Mouse (Mus musculus): ENCODE data around the gene Cish. TPM values are rescaled to one million over a fixed set of nuclear protein-coding genes. Genes with fewer than 3 reads are reported as not detected.

The Cish gene
- polyA plus RNA-seq, 1 experiment, result 2.3 TPM

DNA sequence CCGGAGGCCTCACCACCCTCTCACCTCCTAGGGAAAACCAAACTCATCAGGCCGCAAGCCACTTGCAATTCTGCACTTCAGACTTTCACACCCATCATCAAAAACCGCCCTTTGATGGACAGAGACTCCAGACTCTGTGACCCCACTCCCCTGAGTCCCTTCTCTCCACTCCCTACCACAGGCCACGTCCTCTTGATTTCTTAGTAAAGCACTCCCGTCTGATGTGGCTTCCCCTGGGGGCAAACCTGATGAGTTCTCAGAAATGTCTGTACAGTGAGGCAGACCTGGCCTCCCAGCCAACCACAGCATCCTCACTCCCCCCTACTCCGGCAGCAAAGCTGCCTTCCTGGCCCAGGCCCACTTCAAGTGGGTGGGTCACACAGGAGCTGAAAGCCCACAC, 38.5 kb downstream of the Cish start:
- no peak overlapping the region for H3ac ChIP-seq (ENCODE audit: control insufficient read depth, insufficient read length, low read depth)
- H3K79me2 ChIP-seq (ENCODE audit: control insufficient read depth, insufficient read depth), result no peaks in the 10 kb centered on the region
- H3K79me3 ChIP-seq (ENCODE audit: low read depth), result no peaks in the 10 kb centered on the region
- TF ChIP-seq MYOG (IDR thresholded peaks at IDR 0.05; ENCODE audit: control insufficient read depth, extremely low read depth, insufficient read length) (no peak), FOSL1 (IDR thresholded peaks at IDR 0.05; ENCODE audit: insufficient read depth, low read length, poor library complexity, severe bottlenecking) (no peak), MYOD1 (IDR thresholded peaks at IDR 0.05; ENCODE audit: control insufficient read depth, insufficient read length, low read depth) (no peak), MAX (IDR thresholded peaks at IDR 0.05) (no peak), CEBPB (IDR thresholded peaks at IDR 0.05; ENCODE audit: low read depth) (no peak), USF1 (IDR thresholded peaks at IDR 0.05; ENCODE audit: low read depth) (no peak), CTCF (IDR thresholded peaks at IDR 0.05; ENCODE audit: control insufficient read depth, insufficient read depth, insufficient read length) (no peak)
- no peaks in the 10 kb centered on the region for H3K36me3 ChIP-seq (ENCODE audit: control insufficient read depth, insufficient read depth)
- H3K27me3 ChIP-seq (ENCODE audit: control insufficient read depth, insufficient read depth, insufficient read length), result no peaks in the 10 kb centered on the region
- H3K4me3 ChIP-seq (ENCODE audit: insufficient read depth, poor library complexity, severe bottlenecking), result no peak overlapping the region

DNA sequence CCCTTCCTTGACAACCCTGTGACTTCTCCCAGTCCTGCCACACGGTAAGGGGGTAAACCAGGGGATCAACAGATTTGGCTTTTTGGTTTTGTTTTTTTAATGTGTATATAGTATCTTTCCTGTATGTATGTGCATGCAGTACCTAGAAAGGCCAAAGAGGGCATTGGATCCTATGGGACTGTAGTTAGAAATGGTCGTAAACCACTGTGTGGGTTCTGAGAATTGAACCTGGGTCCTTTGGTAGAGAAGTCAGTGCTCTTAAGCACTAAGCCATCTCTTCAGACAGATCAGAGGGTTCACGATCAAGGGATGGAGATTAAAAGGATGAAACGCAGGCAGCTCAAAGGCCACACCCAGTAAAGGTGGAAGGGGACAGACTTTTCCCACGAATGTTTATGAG, 39.2 kb downstream of the Cish start:
- Histone ChIP-seq H3ac (ENCODE audit: control insufficient read depth, insufficient read length, low read depth) (no peak overlapping the region), H3K36me3 (ENCODE audit: control insufficient read depth, insufficient read depth) (no peaks in the 10 kb centered on the region), H3K4me3 (ENCODE audit: insufficient read depth, poor library complexity, severe bottlenecking) (no peak overlapping the region), H3K79me2 (ENCODE audit: control insufficient read depth, insufficient read depth) (no peaks in the 10 kb centered on the region), H3K27me3 (ENCODE audit: control insufficient read depth, insufficient read depth, insufficient read length) (no peaks in the 10 kb centered on the region), H3K79me3 (ENCODE audit: low read depth) (no peaks in the 10 kb centered on the region)
- TF ChIP-seq CTCF (IDR thresholded peaks at IDR 0.05; ENCODE audit: control insufficient read depth, insufficient read depth, insufficient read length) (no peak), CEBPB (IDR thresholded peaks at IDR 0.05; ENCODE audit: low read depth) (no peak), MAX (IDR thresholded peaks at IDR 0.05) (no peak), FOSL1 (IDR thresholded peaks at IDR 0.05; ENCODE audit: insufficient read depth, low read length, poor library complexity, severe bottlenecking) (no peak), MYOD1 (IDR thresholded peaks at IDR 0.05; ENCODE audit: control insufficient read depth, insufficient read length, low read depth) (no peak), USF1 (IDR thresholded peaks at IDR 0.05; ENCODE audit: low read depth) (no peak), MYOG (IDR thresholded peaks at IDR 0.05; ENCODE audit: control insufficient read depth, extremely low read depth, insufficient read length) (no peak)

GRCm38 (mm10) chr9:107335909-107336308, 40.1 kb downstream of the Cish start:
- Histone ChIP-seq H3K79me2 (ENCODE audit: control insufficient read depth, insufficient read depth) (no peaks in the 10 kb centered on the region), H3K79me3 (ENCODE audit: low read depth) (no peaks in the 10 kb centered on the region)

GRCm38 (mm10) chr9:107336386-107336785, 40.6 kb downstream of the Cish start:
- Histone ChIP-seq H3K79me2 (ENCODE audit: control insufficient read depth, insufficient read depth) (no peaks in the 10 kb centered on the region), H3ac (ENCODE audit: control insufficient read depth, insufficient read length, low read depth) (no peak overlapping the region), H3K4me3 (ENCODE audit: insufficient read depth, poor library complexity, severe bottlenecking) (no peak overlapping the region), H3K79me3 (ENCODE audit: low read depth) (no peaks in the 10 kb centered on the region), H3K36me3 (ENCODE audit: control insufficient read depth, insufficient read depth) (no peaks in the 10 kb centered on the region), H3K27me3 (ENCODE audit: control insufficient read depth, insufficient read depth, insufficient read length) (peaks cover 4% of the 10 kb centered on the region)
- TF ChIP-seq MYOG (IDR thresholded peaks at IDR 0.05; ENCODE audit: control insufficient read depth, extremely low read depth, insufficient read length), result no peak
- no peak for TF ChIP-seq MAX (IDR thresholded peaks at IDR 0.05)
- no peak for TF ChIP-seq CEBPB (IDR thresholded peaks at IDR 0.05; ENCODE audit: low read depth)

More at GRCm38 (mm10) chr9:107335909-107336308, 40.1 kb downstream of the Cish start:
- no peaks in the 10 kb centered on the region for H3K27me3 ChIP-seq (ENCODE audit: control insufficient read depth, insufficient read depth, insufficient read length)
- no peaks in the 10 kb centered on the region for H3K36me3 ChIP-seq (ENCODE audit: control insufficient read depth, insufficient read depth)
- no peak overlapping the region for H3K4me3 ChIP-seq (ENCODE audit: insufficient read depth, poor library complexity, severe bottlenecking)
- no peak overlapping the region for H3ac ChIP-seq (ENCODE audit: control insufficient read depth, insufficient read length, low read depth)
- TF ChIP-seq MYOD1 (IDR thresholded peaks at IDR 0.05; ENCODE audit: control insufficient read depth, insufficient read length, low read depth) (no peak), MAX (IDR thresholded peaks at IDR 0.05) (no peak), MYOG (IDR thresholded peaks at IDR 0.05; ENCODE audit: control insufficient read depth, extremely low read depth, insufficient read length) (no peak), FOSL1 (IDR thresholded peaks at IDR 0.05; ENCODE audit: insufficient read depth, low read length, poor library complexity, severe bottlenecking) (no peak), USF1 (IDR thresholded peaks at IDR 0.05; ENCODE audit: low read depth) (no peak), CEBPB (IDR thresholded peaks at IDR 0.05; ENCODE audit: low read depth) (no peak), CTCF (IDR thresholded peaks at IDR 0.05; ENCODE audit: control insufficient read depth, insufficient read depth, insufficient read length) (peak; percentile 69)

GRCm38 (mm10) chr9:107338172-107338883, 42.5 kb downstream of the Cish start, which contains the start of gene Hemk1:
Gene Hemk1 (minus strand): TSS chr9:107338350.
- TF ChIP-seq MYOG (IDR thresholded peaks at IDR 0.05; ENCODE audit: control insufficient read depth, extremely low read depth, insufficient read length) (no peak), USF1 (IDR thresholded peaks at IDR 0.05; ENCODE audit: low read depth) (no peak), MAX (IDR thresholded peaks at IDR 0.05) (no peak), FOSL1 (IDR thresholded peaks at IDR 0.05; ENCODE audit: insufficient read depth, low read length, poor library complexity, severe bottlenecking) (no peak), CTCF (IDR thresholded peaks at IDR 0.05; ENCODE audit: control insufficient read depth, insufficient read depth, insufficient read length) (no peak), MYOD1 (IDR thresholded peaks at IDR 0.05; ENCODE audit: control insufficient read depth, insufficient read length, low read depth) (no peak), CEBPB (IDR thresholded peaks at IDR 0.05; ENCODE audit: low read depth) (no peak)
- H3ac ChIP-seq (ENCODE audit: control insufficient read depth, insufficient read length, low read depth), result peak within 1 kb of the TSS; percentile 68
- H3K27me3 ChIP-seq (ENCODE audit: control insufficient read depth, insufficient read depth, insufficient read length), result peaks cover 19% of the 10 kb centered on the region
- H3K36me3 ChIP-seq (ENCODE audit: control insufficient read depth, insufficient read depth), result no peaks in the 10 kb centered on the region
- no peaks in the 10 kb centered on the region for H3K79me2 ChIP-seq (ENCODE audit: control insufficient read depth, insufficient read depth)
- no peaks in the 10 kb centered on the region for H3K79me3 ChIP-seq (ENCODE audit: low read depth)
- H3K4me3 ChIP-seq (ENCODE audit: insufficient read depth, poor library complexity, severe bottlenecking), result peak within 1 kb of the TSS; percentile 56
